Mouse (Mus musculus) spleen, postnatal 4 days (tissue): ENCODE results near the gene Nupl1.

ENCODE experiments used
- DNase-seq, 2 experiments: peaks; one replicate each; pipeline ENCODE4 v3.0.0; 2022; ENCODE audit warnings: low spot score in 2 of 2

Gene Nupl1

DNA sequence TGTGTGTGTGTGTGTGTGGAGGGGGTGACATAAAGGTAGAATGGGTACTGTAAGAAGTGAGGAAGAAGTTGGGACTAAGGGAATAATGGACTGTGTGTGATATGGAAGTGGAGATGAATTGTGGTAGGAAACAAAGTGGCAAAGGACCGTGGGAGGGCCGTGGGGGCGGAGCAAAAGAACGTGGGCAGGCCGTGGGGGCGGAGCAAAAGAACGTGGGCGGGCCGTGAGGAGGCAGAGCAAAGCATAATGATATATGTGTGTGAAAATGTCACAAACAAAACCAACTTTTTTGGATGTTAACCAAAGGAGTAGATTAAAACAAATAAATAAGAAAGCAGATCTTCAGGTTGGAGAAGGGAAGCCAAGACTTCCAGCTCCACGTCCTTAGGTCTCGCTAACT, 98.9 kb downstream of the Nupl1 start:
- DNase-seq = no peak

DNA sequence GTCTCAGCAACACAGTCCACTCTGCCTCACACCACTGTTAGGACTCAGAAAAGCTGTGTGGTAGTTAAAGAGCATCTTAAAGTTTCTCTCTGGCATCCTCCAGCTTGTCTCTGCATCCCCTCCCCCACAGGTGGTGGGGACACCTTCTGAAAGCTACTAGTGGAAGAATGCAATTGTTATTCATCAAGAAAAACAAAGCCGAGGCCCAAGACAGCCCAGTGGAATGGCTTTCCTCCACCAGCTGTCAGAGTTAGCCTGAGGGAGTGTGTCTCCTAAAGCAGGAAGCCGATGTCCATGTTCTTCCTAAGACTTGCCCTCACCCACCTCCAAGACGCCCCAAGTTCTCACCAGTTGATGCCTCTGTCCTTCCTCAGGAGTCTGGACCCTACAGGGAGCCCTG, 102.3 kb downstream of the Nupl1 start:
- DNase-seq = no peak

DNA sequence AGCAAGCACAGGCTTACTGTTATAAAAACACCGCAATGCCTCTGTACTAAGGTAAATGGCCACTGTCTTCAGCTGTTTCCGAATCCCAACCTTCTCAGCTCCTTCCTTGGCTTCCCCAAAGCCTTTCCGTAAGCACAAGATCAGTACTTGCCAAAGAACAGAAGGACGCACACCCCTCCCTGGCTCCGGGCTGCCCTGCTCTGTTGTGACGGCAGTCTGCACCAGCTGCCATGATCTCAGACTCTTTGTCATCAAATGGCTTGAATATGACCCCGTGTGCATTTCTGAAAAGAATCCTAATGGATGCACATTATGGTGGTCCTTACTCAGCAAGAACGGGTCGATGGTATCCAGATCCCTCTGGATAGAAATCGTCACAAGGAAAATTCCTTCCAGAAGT, 108.0 kb downstream of the Nupl1 start:
- DNase-seq = no peak

DNA sequence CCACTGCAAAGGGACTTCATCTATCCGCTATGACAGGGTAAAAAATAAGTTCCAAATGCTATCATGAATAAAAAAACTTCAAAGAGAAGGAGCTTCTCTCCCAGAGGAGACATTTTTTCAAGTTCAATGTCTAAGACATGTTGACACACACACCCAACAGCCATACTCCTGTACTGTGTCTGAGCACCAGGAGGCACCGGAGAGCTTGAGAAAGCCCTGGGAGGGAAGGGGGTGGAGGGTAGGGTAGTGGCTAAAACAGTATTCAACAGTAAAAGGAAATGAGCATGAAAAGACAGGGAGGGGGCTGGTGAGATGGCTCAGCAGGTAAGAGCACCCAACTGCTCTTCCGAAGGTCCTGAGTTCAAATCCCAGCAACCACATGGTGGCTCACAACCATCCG, 112.9 kb downstream of the Nupl1 start:
- DNase-seq = no peak

DNA sequence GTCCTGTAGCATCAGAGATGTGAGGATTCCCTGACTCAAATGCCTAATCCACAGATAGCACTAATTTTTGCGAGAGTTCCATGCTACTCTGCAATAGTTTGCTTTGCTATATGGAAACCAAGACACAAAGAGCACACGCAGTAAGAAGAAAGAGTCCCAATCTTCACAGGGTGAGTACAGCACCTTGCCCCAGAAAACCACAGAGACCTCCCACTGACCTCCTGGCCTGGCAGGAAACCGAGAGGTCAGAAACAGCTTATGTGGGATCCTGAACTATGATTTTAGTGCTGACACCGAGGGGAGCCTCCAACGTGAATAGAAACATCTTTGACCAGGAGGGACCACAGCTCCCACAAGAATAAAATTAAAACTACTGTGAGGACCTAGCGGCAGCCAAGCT, 113.4 kb downstream of the Nupl1 start:
- no peak for DNase-seq

DNA sequence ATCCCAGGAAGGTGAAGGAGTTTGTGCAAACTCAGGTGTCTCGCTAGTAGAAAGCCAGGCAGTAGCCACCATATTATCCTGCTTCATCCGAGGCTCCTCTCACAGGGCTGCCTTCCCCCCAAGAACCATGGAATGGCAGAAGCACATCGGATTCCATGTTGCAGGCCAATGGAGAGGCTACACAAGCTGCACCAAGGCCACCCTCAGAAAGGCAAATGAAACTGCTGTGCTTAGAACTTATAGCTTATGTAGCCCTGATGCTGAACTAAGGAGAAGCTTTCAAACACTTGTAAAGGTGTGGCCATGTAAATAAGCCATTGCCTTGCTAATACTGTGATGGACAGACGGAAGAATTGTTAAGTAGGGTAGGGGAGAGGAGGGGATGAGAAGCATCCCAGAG, 115.4 kb downstream of the Nupl1 start:
- DNase-seq = no peak

DNA sequence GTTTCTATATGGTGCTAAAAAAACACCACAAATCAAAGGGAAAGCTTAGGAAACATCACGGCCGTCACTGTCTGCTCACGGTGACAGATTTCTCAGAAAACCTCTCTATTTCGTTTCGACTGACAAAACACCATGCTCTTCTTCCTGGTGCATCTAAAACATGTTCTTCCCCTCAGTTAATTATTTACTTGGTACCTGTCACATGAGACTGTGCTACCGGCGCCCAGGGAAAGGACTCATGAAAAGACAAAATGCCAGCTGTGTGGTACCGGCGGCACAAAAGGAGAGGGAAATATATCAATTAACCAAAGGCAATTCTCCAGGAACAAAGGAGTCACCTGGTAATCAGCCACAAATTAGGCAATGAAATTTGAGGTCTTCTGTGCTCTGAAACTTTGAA, 116.5 kb downstream of the Nupl1 start:
- DNase-seq = no peak
